Mouse (Mus musculus) small intestine, adult 2 months (tissue): ENCODE measurements around the gene Klhl10.

ENCODE experiments used
- CTCF ChIP-seq: fragments of 200-500 bp; IDR thresholded peaks from 2 replicates; pipeline ENCODE4 v1.5.1; 2012; ENCODE audit warnings: low read depth, mild to moderate bottlenecking, control low read depth, inconsistent platforms, low read length, moderate library complexity, mixed read lengths; ENCODE audit not compliant: insufficient replicate concordance, insufficient read length; ENCODE audit errors: extremely low read depth
- POLR2A ChIP-seq: fragments of 200-500 bp; IDR thresholded peaks from 2 replicates; pipeline ENCODE4 v1.6.1; 2012; ENCODE audit warnings: low read depth, mild to moderate bottlenecking, control low read depth, inconsistent platforms, low read length, moderate library complexity

- TF ChIP-seq POLR2A (no peak), CTCF (no peak)
These were observed 39.5 kb upstream of the Klhl10 start for GRCm38 (mm10) chr11:100402240-100402639.
